Mouse (Mus musculus): ENCODE measurements around the gene Dpagt1.

DNA sequence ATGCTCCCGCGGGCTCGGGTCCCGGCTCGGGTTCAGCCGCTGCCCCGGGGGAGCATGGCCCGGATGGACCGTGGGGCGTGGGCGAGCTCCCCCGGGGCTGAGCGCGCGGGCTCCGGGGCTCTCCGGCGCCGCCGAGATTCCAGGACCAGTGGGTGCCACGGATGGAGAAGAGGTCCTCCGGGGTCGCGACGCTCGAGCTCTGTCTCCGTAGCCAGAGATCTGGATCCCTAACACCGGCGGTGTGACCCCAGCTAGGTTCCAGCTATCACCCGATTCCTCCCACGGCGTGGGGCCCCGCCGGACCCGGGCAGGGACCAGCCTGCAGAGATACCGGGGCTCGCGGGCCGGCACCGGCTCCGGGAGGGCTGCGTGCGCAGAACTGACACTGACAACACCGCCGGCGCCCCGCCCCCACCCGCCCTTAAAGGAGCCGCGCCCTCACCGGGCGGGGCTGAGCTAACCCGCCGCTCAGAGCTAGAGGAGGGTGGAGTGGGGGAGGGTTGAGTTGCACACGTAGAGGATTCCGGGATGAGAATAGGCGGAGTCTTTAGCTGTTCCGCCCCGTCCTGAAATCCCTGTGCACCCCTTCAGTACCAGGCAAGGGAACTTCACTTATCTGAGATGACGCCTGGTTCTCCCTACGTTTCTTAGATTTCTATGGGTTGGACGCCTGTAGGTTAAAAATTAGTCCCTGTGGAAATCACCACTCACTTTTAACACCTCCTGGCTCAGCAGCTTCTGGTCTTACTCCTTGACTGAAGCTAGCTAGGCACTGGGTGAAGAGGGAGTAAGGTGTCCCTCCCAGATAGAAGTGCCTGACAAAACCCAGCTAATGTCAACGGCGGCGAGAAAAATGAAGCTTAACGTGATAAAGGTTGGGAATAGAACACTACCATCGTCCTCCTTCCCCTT is 5.7 kb upstream of the Dpagt1 start, which contains the start of gene C2cd2l:
- TF ChIP-seq CTCF (IDR thresholded peaks at IDR 0.05; ENCODE audit: low read depth) (no peak), EP300 (optimal IDR thresholded peaks at IDR 0.05) (no peak)
